Mouse (Mus musculus) intestine, embryonic 14.5 days (tissue): ENCODE data around the gene Defb45. TPM values are rescaled to one million over a fixed set of nuclear protein-coding genes. Genes with fewer than 3 reads are reported as not detected.

ENCODE experiments used
- ATAC-seq: fragments of 200-750 bp; cut with Nextera tagmentation; replicated peaks from 2 replicates; pipeline ENCODE4 v1.8.0; 2017; ENCODE audit warnings: low read depth, moderate number of reproducible peaks, moderate TSS enrichment, moderate library complexity; ENCODE audit not compliant: low FRiP score, low TSS enrichment
- DNase-seq: peaks from one replicate; pipeline ENCODE4 v3.0.0-alpha.2; 2018; ENCODE audit warnings: low spot score
- H3K27ac ChIP-seq: fragments of 300-500 bp; sonication (generic); 2 replicates; pipeline ENCODE4 v1.5.1; 2014; ENCODE audit warnings: low read depth, mild to moderate bottlenecking, control low read depth
- H3K27me3 ChIP-seq: fragments of 300-500 bp; sonication (generic); replicated peaks from 2 replicates; pipeline ENCODE4 v1.6.1; 2014; ENCODE audit warnings: low read length, control low read depth; ENCODE audit not compliant: control insufficient read depth, insufficient read depth
- H3K36me3 ChIP-seq: fragments of 300-500 bp; sonication (generic); 2 replicates; pipeline ENCODE4 v1.6.1; 2014; ENCODE audit warnings: low read length, control low read depth; ENCODE audit not compliant: control insufficient read depth, insufficient read depth
- H3K4me1 ChIP-seq: fragments of 300-500 bp; sonication (generic); replicated peaks from 2 replicates; pipeline ENCODE4 v1.6.1; 2014; ENCODE audit warnings: low read length, control low read depth, mixed read lengths; ENCODE audit not compliant: control insufficient read depth, insufficient read depth
- H3K4me2 ChIP-seq: fragments of 300-500 bp; sonication (generic); 2 replicates; pipeline ENCODE4 v1.6.1; 2014; ENCODE audit warnings: low read length
- H3K4me3 ChIP-seq: fragments of 300-500 bp; sonication (generic); 2 replicates; pipeline ENCODE4 v1.5.1; 2014; ENCODE audit warnings: low read depth, low read length, control low read depth, mixed read lengths
- H3K9ac ChIP-seq: fragments of 300-500 bp; sonication (generic); 2 replicates; pipeline ENCODE4 v1.6.1; 2014; ENCODE audit warnings: mild to moderate bottlenecking, low read length
- H3K9me3 ChIP-seq: fragments of 300-500 bp; sonication (generic); 2 replicates; pipeline ENCODE4 v1.6.1; 2016; ENCODE audit warnings: low read length, control low read depth; ENCODE audit not compliant: control insufficient read depth
- WGBS: fragments of 180-500 bp; shearing (Covaris S2); extraction: QIAGEN DNeasy Blood & Tissue Kit; methylation state at CpG from one replicate; pipeline ENCODE4 v1.1.7; 2014; 5-methylcytosine and 5-hydroxymethylcytosine counted together
- polyA plus RNA-seq: library from polyadenylated mRNA; unstranded; fragments of >200 nt; fragmentation: Nextera tagmentation; extraction: Ambion mirVana; gene quantifications from 2 replicates; pipeline ENCODE4 v1.2.1, GENCODE M21; 2014

The Defb45 gene
- not detected in 2 replicates for polyA plus RNA-seq

GRCm38 (mm10) chr2:152599299-152599698 is at the start of gene Defb45:
Defb45 (minus strand) TSS chr2:152599399.
- H3K4me2 ChIP-seq: no peak within 1 kb of the TSS
- H3K9me3 ChIP-seq: no peaks in the 10 kb centered on the region
- WGBS: 58% methylated on average over 7 of the region's 7 CpGs
- no peak within 1 kb of the TSS for H3K9ac ChIP-seq
- no peaks in the 10 kb centered on the region for H3K27me3 ChIP-seq
- no peak for DNase-seq
- H3K4me3 ChIP-seq: no peak within 1 kb of the TSS
- no peaks in the 10 kb centered on the region for H3K36me3 ChIP-seq
- no peak within 1 kb of the TSS for H3K27ac ChIP-seq
- no peak for ATAC-seq
- no peaks in the 10 kb centered on the region; the same call in 1 of the 2 replicates for H3K4me1 ChIP-seq

GRCm38 (mm10) chr2:152639406-152640113 is 40.4 kb upstream of the Defb45 start:
- no peaks in the 10 kb centered on the region for H3K9me3 ChIP-seq
- H3K9ac ChIP-seq: no peak overlapping the region
- peak overlapping the region; percentile 82 for H3K27ac ChIP-seq
- no peak overlapping the region for H3K4me2 ChIP-seq
- H3K27me3 ChIP-seq: no peaks in the 10 kb centered on the region; the same call in 1 of the 2 replicates
- no peak overlapping the region for H3K4me3 ChIP-seq
- WGBS: 19% methylated on average over 11 of the region's 11 CpGs
- peaks cover 27% of the 10 kb centered on the region for H3K4me1 ChIP-seq
- peak; percentile 45; the same call in 1 of the 2 replicates for ATAC-seq
- H3K36me3 ChIP-seq: no peaks in the 10 kb centered on the region
- no peak for DNase-seq

- no peak overlapping the region for H3K9ac ChIP-seq
- H3K27me3 ChIP-seq: no peaks in the 10 kb centered on the region; the same call in 1 of the 2 replicates
- H3K27ac ChIP-seq: peak overlapping the region; percentile 82
- no peak for ATAC-seq
- peaks cover 27% of the 10 kb centered on the region for H3K4me1 ChIP-seq
- WGBS: 58% methylated on average over 6 of the region's 6 CpGs
- no peaks in the 10 kb centered on the region for H3K9me3 ChIP-seq
- H3K4me2 ChIP-seq: no peak overlapping the region
- H3K4me3 ChIP-seq: no peak overlapping the region
- H3K36me3 ChIP-seq: no peaks in the 10 kb centered on the region
- DNase-seq: no peak
Measured at GRCm38 (mm10) chr2:152638865-152639264, 39.7 kb upstream of the Defb45 start.

- ATAC-seq (no peak), DNase-seq (no peak)
- Histone ChIP-seq H3K36me3 (no peaks in the 10 kb centered on the region), H3K27ac (peak overlapping the region; percentile 92), H3K4me1 (peaks cover 26% of the 10 kb centered on the region), H3K27me3 (no peaks in the 10 kb centered on the region; the same call in 1 of the 2 replicates), H3K4me3 (no peak overlapping the region), H3K9ac (no peak overlapping the region), H3K9me3 (no peaks in the 10 kb centered on the region), H3K4me2 (no peak overlapping the region)
- WGBS: 82% methylated on average over 4 of the region's 4 CpGs
Measured at GRCm38 (mm10) chr2:152637381-152637780, 38.2 kb upstream of the Defb45 start.

- Histone ChIP-seq H3K4me3 (no peak overlapping the region), H3K9me3 (no peaks in the 10 kb centered on the region), H3K36me3 (no peaks in the 10 kb centered on the region), H3K4me2 (no peak overlapping the region), H3K27ac (peak overlapping the region; percentile 92), H3K9ac (no peak overlapping the region), H3K27me3 (no peaks in the 10 kb centered on the region; the same call in 1 of the 2 replicates), H3K4me1 (peaks cover 26% of the 10 kb centered on the region)
- 63% methylated on average over 6 of the region's 6 CpGs for WGBS
- ATAC-seq (no peak), DNase-seq (no peak)
Measured at GRCm38 (mm10) chr2:152637006-152637322, 37.8 kb upstream of the Defb45 start.

GRCm38 (mm10) chr2:152636246-152637005 is 37.2 kb upstream of the Defb45 start:
- Histone ChIP-seq H3K36me3 (no peaks in the 10 kb centered on the region), H3K27ac (peak overlapping the region; percentile 92), H3K4me1 (peaks cover 26% of the 10 kb centered on the region), H3K9me3 (no peaks in the 10 kb centered on the region), H3K9ac (no peak overlapping the region), H3K4me3 (no peak overlapping the region), H3K4me2 (peak overlapping the region; percentile 22; the same call in 1 of the 2 replicates), H3K27me3 (no peaks in the 10 kb centered on the region; the same call in 1 of the 2 replicates)
- ATAC-seq (peak; percentile 53), DNase-seq (peak; percentile 67)
- 50% methylated on average over 23 of the region's 23 CpGs for WGBS

- no peak overlapping the region for H3K9ac ChIP-seq
- DNase-seq: no peak
- no peak overlapping the region for H3K27ac ChIP-seq
- no peaks in the 10 kb centered on the region for H3K36me3 ChIP-seq
- H3K4me1 ChIP-seq: peaks cover 20% of the 10 kb centered on the region
- H3K4me2 ChIP-seq: no peak overlapping the region
- no peak for ATAC-seq
- H3K9me3 ChIP-seq: no peaks in the 10 kb centered on the region
- peaks cover 3% of the 10 kb centered on the region; the same call in 1 of the 2 replicates for H3K27me3 ChIP-seq
- WGBS: 73% methylated on average over 29 of the region's 29 CpGs
- no peak overlapping the region for H3K4me3 ChIP-seq
Measured at GRCm38 (mm10) chr2:152634311-152634710, 35.1 kb upstream of the Defb45 start.

- 29% methylated on average over 17 of the region's 17 CpGs for WGBS
- no peak overlapping the region for H3K27ac ChIP-seq
- no peak for ATAC-seq
Measured at GRCm38 (mm10) chr2:152633334-152633733, 34.1 kb upstream of the Defb45 start.

More at GRCm38 (mm10) chr2:152633334-152633733, 34.1 kb upstream of the Defb45 start:
- no peak overlapping the region for H3K4me3 ChIP-seq
- no peaks in the 10 kb centered on the region for H3K36me3 ChIP-seq
- H3K27me3 ChIP-seq: peaks cover 7% of the 10 kb centered on the region; the same call in 1 of the 2 replicates
- DNase-seq: no peak
- 0 out of 2 replicates have a peak overlapping the region, but pooled peaks have one; percentile 5 for H3K9ac ChIP-seq
- H3K9me3 ChIP-seq: no peaks in the 10 kb centered on the region
- H3K4me1 ChIP-seq: peaks cover 13% of the 10 kb centered on the region
- H3K4me2 ChIP-seq: peak overlapping the region; percentile 32
